Mouse (Mus musculus) G1E (cell line): ENCODE results near the gene Ankrd52.

Experiments used
- CTCF ChIP-seq: IDR thresholded peaks from 2 replicates; pipeline ENCODE4 v1.5.1; 2012; ENCODE audit warnings: low read depth, low read length, inconsistent platforms, mixed read lengths
- POLR2AphosphoS5 ChIP-seq: IDR thresholded peaks from 2 replicates; pipeline ENCODE4 v1.6.1; 2012; ENCODE audit warnings: low read depth, low read length, inconsistent platforms; ENCODE audit not compliant: insufficient replicate concordance
- TAL1 ChIP-seq: conservative IDR thresholded peaks from 2 replicates; pipeline ENCODE4 v1.6.1; 2012; ENCODE audit warnings: low read depth, low read length, inconsistent platforms, mixed read lengths

- TF ChIP-seq CTCF (no peak), POLR2AphosphoS5 (no peak), TAL1 (no peak)
Observed at GRCm38 (mm10) chr10:128377222-128377939, 466 bp downstream of the Ankrd52 start.
